Mouse (Mus musculus) CH12.LX (cell line): ENCODE measurements around the gene Itpr2. TPM values are rescaled to one million over a fixed set of nuclear protein-coding genes. Genes with fewer than 3 reads are reported as not detected.

Experiments used
- DNase-seq: peaks from one replicate; pipeline ENCODE4 v3.0.0-alpha.2; 2013; ENCODE audit errors: extremely low read depth
- H3K27ac ChIP-seq: 2 replicates; pipeline ENCODE4 v1.5.1; 2012; ENCODE audit warnings: low read depth, mild to moderate bottlenecking, control low read depth, moderate library complexity; ENCODE audit not compliant: insufficient read depth
- H3K27me3 ChIP-seq: replicated peaks from 2 replicates; pipeline ENCODE3; 2012; ENCODE audit warnings: inconsistent platforms
- H3K36me3 ChIP-seq, 2 experiments: replicated peaks in 1 of 2; 2 replicates each; pipeline versions ENCODE3 to v1.6.1; 2012; ENCODE audit warnings: inconsistent platforms in 1 of 2, low read length in 1 of 2, mild to moderate bottlenecking in 1 of 2, mixed read lengths in 1 of 2, moderate library complexity in 1 of 2; ENCODE audit not compliant: control insufficient read depth in 1 of 2, insufficient read depth in 1 of 2
- H3K4me1 ChIP-seq, 2 experiments: 2 replicates each; pipeline ENCODE4 v1.6.1; 2012; ENCODE audit warnings: inconsistent platforms in 1 of 2, moderate library complexity in 1 of 2; ENCODE audit not compliant: insufficient read depth in 2 of 2, control insufficient read depth in 1 of 2
- H3K4me2 ChIP-seq: 2 replicates; pipeline ENCODE4 v1.6.1; 2012; ENCODE audit warnings: low read depth, mild to moderate bottlenecking, control low read depth; ENCODE audit not compliant: poor library complexity, insufficient read depth, severe bottlenecking
- H3K4me3 ChIP-seq, 3 experiments: fragments of 150-350 bp in 1 of 3; sonication (generic) in 1 of 3; replicated peaks in 1 of 3; 2 replicates each; pipeline versions ENCODE3 to v1.5.1; 2011 to 2012; ENCODE audit warnings: low read depth in 2 of 3, low read length in 2 of 3, mild to moderate bottlenecking in 2 of 3, moderate library complexity in 2 of 3, control low read depth in 1 of 3, improper control_type of control experiment in 1 of 3, inconsistent platforms in 1 of 3, mixed read lengths in 1 of 3; ENCODE audit not compliant: poor library complexity in 1 of 3
- H3K79me2 ChIP-seq: replicated peaks from 2 replicates; pipeline ENCODE4 v1.6.1; 2012; ENCODE audit warnings: mild to moderate bottlenecking, moderate library complexity; ENCODE audit not compliant: control insufficient read depth, poor library complexity, insufficient read depth, severe bottlenecking; ENCODE audit errors: extremely low read depth
- H3K9ac ChIP-seq: 2 replicates; pipeline ENCODE4 v1.6.1; 2012; ENCODE audit warnings: low read depth, mild to moderate bottlenecking, control low read depth, moderate library complexity; ENCODE audit not compliant: insufficient read depth
- H3K9me3 ChIP-seq: replicated peaks from 2 replicates; pipeline ENCODE3; 2012; ENCODE audit warnings: low read length, inconsistent platforms, mixed read lengths
- CHD1 ChIP-seq: IDR thresholded peaks from 2 replicates; pipeline ENCODE4 v1.6.1; 2012; ENCODE audit warnings: low read depth, low read length, improper control_type of control experiment, inconsistent platforms
- CTCF ChIP-seq, 2 experiments: IDR thresholded peaks in 1 of 2; conservative IDR thresholded peaks in 1 of 2; 2 replicates each; pipeline ENCODE4 v1.5.1; 2011 to 2012; ENCODE audit warnings: low read depth in 2 of 2, low read length in 2 of 2, improper control_type of control experiment in 1 of 2, inconsistent platforms in 1 of 2, mild to moderate bottlenecking in 1 of 2, moderate library complexity in 1 of 2
- E2F4 ChIP-seq: IDR thresholded peaks from 2 replicates; pipeline ENCODE4 v1.6.1; 2011; ENCODE audit warnings: low read depth, low read length, improper control_type of control experiment; ENCODE audit not compliant: insufficient replicate concordance
- ELF1 ChIP-seq: IDR thresholded peaks from 2 replicates; pipeline ENCODE4 v1.6.1; 2014; ENCODE audit warnings: low read depth, mild to moderate bottlenecking, inconsistent platforms, low read length, improper control_type of control experiment
- EP300 ChIP-seq: IDR thresholded peaks from 2 replicates; pipeline ENCODE4 v1.6.1; 2011; ENCODE audit warnings: low read length, improper control_type of control experiment
- ETS1 ChIP-seq: conservative IDR thresholded peaks from 2 replicates; pipeline ENCODE4 v1.6.1; 2012; ENCODE audit warnings: low read depth, mild to moderate bottlenecking, inconsistent platforms, low read length, improper control_type of control experiment, moderate library complexity
- GABPA ChIP-seq: IDR thresholded peaks from 2 replicates; pipeline ENCODE4 v1.6.1; 2012; ENCODE audit warnings: low read depth, low read length, improper control_type of control experiment, inconsistent platforms; ENCODE audit not compliant: insufficient replicate concordance
- HCFC1 ChIP-seq: IDR thresholded peaks from 2 replicates; pipeline ENCODE4 v1.6.1; 2012; ENCODE audit warnings: low read depth, mild to moderate bottlenecking, inconsistent platforms, low read length, improper control_type of control experiment
- IRF4 ChIP-seq: IDR thresholded peaks from 2 replicates; pipeline ENCODE4 v1.6.1; 2014; ENCODE audit warnings: low read depth, mild to moderate bottlenecking, inconsistent platforms, low read length, improper control_type of control experiment
- JUN ChIP-seq: IDR thresholded peaks from 2 replicates; pipeline ENCODE4 v1.6.1; 2011; ENCODE audit warnings: low read depth, mild to moderate bottlenecking, low read length, improper control_type of control experiment, moderate library complexity; ENCODE audit not compliant: insufficient read depth
- JUND ChIP-seq: conservative IDR thresholded peaks from 2 replicates; pipeline ENCODE4 v1.6.1; 2011; ENCODE audit warnings: low read depth, low read length, improper control_type of control experiment
- KAT2A ChIP-seq: IDR thresholded peaks from 2 replicates; pipeline ENCODE4 v1.6.1; 2012; ENCODE audit warnings: low read length, improper control_type of control experiment, inconsistent platforms; ENCODE audit not compliant: insufficient replicate concordance
- MAX ChIP-seq: IDR thresholded peaks from 2 replicates; pipeline ENCODE4 v1.6.1; 2011; ENCODE audit warnings: low read length, improper control_type of control experiment
- MAZ ChIP-seq: IDR thresholded peaks from 2 replicates; pipeline ENCODE4 v1.6.1; 2012; ENCODE audit warnings: low read depth, mild to moderate bottlenecking, inconsistent platforms, low read length, improper control_type of control experiment, moderate library complexity
- MEF2A ChIP-seq: IDR thresholded peaks from 2 replicates; pipeline ENCODE4 v1.6.1; 2014; ENCODE audit warnings: low read depth, mild to moderate bottlenecking, inconsistent platforms, low read length, improper control_type of control experiment, borderline replicate concordance
- MXI1 ChIP-seq: IDR thresholded peaks from 2 replicates; pipeline ENCODE4 v1.6.1; 2011; ENCODE audit warnings: mild to moderate bottlenecking, low read depth, low read length, improper control_type of control experiment
- MYC ChIP-seq: IDR thresholded peaks from 2 replicates; pipeline ENCODE4 v1.6.1; 2011; ENCODE audit warnings: low read depth, mild to moderate bottlenecking, improper control_type of control experiment, low read length
- NELFE ChIP-seq: IDR thresholded peaks from 2 replicates; pipeline ENCODE4 v1.6.1; 2011; ENCODE audit warnings: low read depth, low read length, improper control_type of control experiment
- NRF1 ChIP-seq: IDR thresholded peaks from 2 replicates; pipeline ENCODE4 v1.6.1; 2014; ENCODE audit warnings: low read depth, mild to moderate bottlenecking, inconsistent platforms, low read length, improper control_type of control experiment, moderate library complexity
- PAX5 ChIP-seq: IDR thresholded peaks from 2 replicates; pipeline ENCODE4 v1.6.1; 2012; ENCODE audit warnings: low read length, inconsistent platforms, mixed read lengths
- POLR2A ChIP-seq: IDR thresholded peaks from 2 replicates; pipeline ENCODE4 v1.6.1; 2011; ENCODE audit warnings: low read depth, mild to moderate bottlenecking, improper control_type of control experiment, low read length
- RAD21 ChIP-seq: IDR thresholded peaks from 2 replicates; pipeline ENCODE4 v1.6.1; 2011; ENCODE audit warnings: low read depth, mild to moderate bottlenecking, low read length, improper control_type of control experiment, moderate library complexity
- RCOR1 ChIP-seq: conservative IDR thresholded peaks from 2 replicates; pipeline ENCODE4 v1.6.1; 2012; ENCODE audit warnings: low read depth, mild to moderate bottlenecking, inconsistent platforms, low read length, improper control_type of control experiment
- SIN3A ChIP-seq: IDR thresholded peaks from 2 replicates; pipeline ENCODE4 v1.6.1; 2012; ENCODE audit warnings: low read length, improper control_type of control experiment, inconsistent platforms
- SMC3 ChIP-seq: IDR thresholded peaks from 2 replicates; pipeline ENCODE4 v1.6.1; 2011; ENCODE audit warnings: low read depth, low read length, improper control_type of control experiment
- TBP ChIP-seq: conservative IDR thresholded peaks from 2 replicates; pipeline ENCODE4 v1.6.1; 2011; ENCODE audit warnings: low read depth, low read length, improper control_type of control experiment
- UBTF ChIP-seq: IDR thresholded peaks from 2 replicates; pipeline ENCODE4 v1.6.1; 2012; ENCODE audit warnings: low read depth, mild to moderate bottlenecking, inconsistent platforms, low read length, improper control_type of control experiment, moderate library complexity
- USF1 ChIP-seq: IDR thresholded peaks from 2 replicates; pipeline ENCODE4 v1.6.1; 2014; ENCODE audit warnings: low read depth, mild to moderate bottlenecking, inconsistent platforms, low read length, improper control_type of control experiment
- USF2 ChIP-seq: conservative IDR thresholded peaks from 2 replicates; pipeline ENCODE4 v1.6.1; 2011; ENCODE audit warnings: low read depth, low read length, improper control_type of control experiment
- ZC3H11A ChIP-seq: IDR thresholded peaks from 2 replicates; pipeline ENCODE4 v1.6.1; 2012; ENCODE audit warnings: low read depth, mild to moderate bottlenecking, inconsistent platforms, low read length, improper control_type of control experiment
- ZMIZ1 ChIP-seq: IDR thresholded peaks from 2 replicates; pipeline ENCODE4 v1.6.1; 2012; ENCODE audit warnings: low read depth, mild to moderate bottlenecking, inconsistent platforms, low read length, improper control_type of control experiment
- ZNF384 ChIP-seq: IDR thresholded peaks from 2 replicates; pipeline ENCODE4 v1.6.1; 2012; ENCODE audit warnings: low read depth, low read length, improper control_type of control experiment, inconsistent platforms
- dilution Hi-C: fragments of 300-500 bp; cut with MboI; formaldehyde crosslinking; loops from 2 replicates; pipeline ENCODE4 v1.14.3; 2020; ENCODE audit warnings: low sequenced_read_pairs; ENCODE audit not compliant: extremely low pct_unique_long_range_greater_than_20kb, extremely low pct_ligation_motif_present
- in situ Hi-C: fragments of 300-500 bp; cut with MboI; formaldehyde crosslinking; loops from 3 replicates; pipeline ENCODE4 v1.14.3; 2019; ENCODE audit warnings: low sequenced_read_pairs, low pct_ligation_motif_present, low pct_unique_long_range_greater_than_20kb, mixed read lengths
- polyA plus RNA-seq: library from polyadenylated mRNA; unstranded; fragments of >175 nt; gene quantifications from 2 replicates; pipeline ENCODE4 v1.2.1, GENCODE M21; 2012; ENCODE audit warnings: low read depth; ENCODE audit not compliant: insufficient read length
- total RNA-seq, 2 experiments: library from RNA; depleted of rRNA; stranded (reverse); fragments of 300-350 nt in 1 of 2; fragments of >200 nt in 1 of 2; gene quantifications; 2 replicates each; pipeline ENCODE4 v1.2.3; 2012 to 2014

Itpr2 gene
- total and polyA plus RNA-seq, 3 experiments: 3.5 to 8.9 (median 4.4) TPM

GRCm38 (mm10) chr6:146438057-146438456, 64.0 kb downstream of the Itpr2 start:
- no peaks in the 10 kb centered on the region for H3K79me2 ChIP-seq
- no peak overlapping the region for H3K27ac ChIP-seq
- no peak overlapping the region for H3K4me2 ChIP-seq
- DNase-seq: no peak
- dilution Hi-C loops: no loop called here
- no peak overlapping the region for H3K4me3 ChIP-seq
- TF ChIP-seq MXI1: no peak
- TF ChIP-seq E2F4: no peak
- no peak for TF ChIP-seq RCOR1
- no peak for TF ChIP-seq NELFE
- TF ChIP-seq IRF4: no peak
- no peak for TF ChIP-seq CTCF (conservative IDR thresholded peaks at IDR 0.05 in 1 of 2, IDR thresholded peaks at IDR 0.05 in 1 of 2; ENCODE audit: low read depth in 2 of 2, low read length in 2 of 2)
- no peak for TF ChIP-seq RAD21
- TF ChIP-seq KAT2A: no peak
- TF ChIP-seq JUND: no peak
- TF ChIP-seq UBTF: no peak
- TF ChIP-seq POLR2A: no peak
- TF ChIP-seq ZC3H11A: no peak
- no peak for TF ChIP-seq MAX
- no peak for TF ChIP-seq MAZ
- no peak for TF ChIP-seq USF1
- no peak for TF ChIP-seq MYC
- no peak for TF ChIP-seq CHD1
- no peak for TF ChIP-seq GABPA
- no peak for TF ChIP-seq ZMIZ1
- TF ChIP-seq, all 38 proteins: peak for 0
- Histone ChIP-seq H3K9ac (no peak overlapping the region), H3K4me1 (peaks cover 0 to 3% of the 10 kb centered on the region in 2 experiments; a peak in 1 of 4 replicates), H3K27me3 (no peaks in the 10 kb centered on the region), H3K36me3 (no peaks in the 10 kb centered on the region), H3K9me3 (peaks cover 2% of the 10 kb centered on the region)
- in situ Hi-C loops: no loop called here

DNA sequence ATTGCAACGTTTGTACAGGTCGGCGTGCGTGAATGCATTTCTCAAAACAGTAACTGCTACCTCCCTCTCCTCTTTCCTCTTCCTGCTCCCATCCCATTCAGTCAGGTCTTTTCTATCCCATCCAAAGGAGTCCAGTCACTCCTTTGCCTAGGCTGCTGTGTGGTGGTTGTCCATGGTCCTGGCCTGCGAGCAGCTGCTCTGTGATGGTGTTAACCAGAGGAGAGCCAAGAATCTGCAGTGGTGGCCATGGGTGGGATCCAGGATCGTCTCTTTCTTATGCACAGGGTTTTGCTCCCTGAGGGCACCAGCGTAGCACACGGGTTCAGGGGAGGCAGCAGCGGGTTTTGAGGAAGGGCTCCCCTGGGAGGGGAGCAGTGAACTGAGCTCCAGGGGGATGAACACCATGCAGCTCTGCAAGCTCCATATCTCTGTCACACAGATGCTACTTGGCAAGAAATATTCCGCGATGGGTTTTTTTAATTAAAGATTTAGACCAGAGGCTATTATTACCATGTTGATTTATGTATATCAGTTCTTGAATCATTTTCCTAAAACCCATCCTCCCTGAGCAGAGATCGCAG, 65.0 kb downstream of the Itpr2 start:
- Histone ChIP-seq H3K79me2 (no peaks in the 10 kb centered on the region), H3K4me1 (peaks cover 0 to 7% of the 10 kb centered on the region in 2 experiments; a peak in 2 of 4 replicates), H3K27me3 (no peaks in the 10 kb centered on the region), H3K9me3 (peaks cover 2% of the 10 kb centered on the region), H3K4me2 (no peak overlapping the region), H3K27ac (no peak overlapping the region), H3K9ac (no peak overlapping the region), H3K4me3 (no peak overlapping the region), H3K36me3 (no peaks in the 10 kb centered on the region)
- in situ Hi-C loops: no loop called here
- dilution Hi-C loops: no loop called here
- no peak for DNase-seq
- TF ChIP-seq CTCF (conservative IDR thresholded peaks at IDR 0.05 in 1 of 2, IDR thresholded peaks at IDR 0.05 in 1 of 2; ENCODE audit: low read depth in 2 of 2, low read length in 2 of 2) (no peak), EP300 (no peak), E2F4 (no peak), ZNF384 (no peak), NRF1 (no peak), PAX5 (no peak), MEF2A (no peak), RAD21 (no peak), SIN3A (no peak), JUN (no peak), USF2 (no peak), TBP (no peak), GABPA (no peak), MXI1 (no peak), SMC3 (no peak), ELF1 (no peak), ETS1 (no peak), HCFC1 (no peak)
